Mouse (Mus musculus) C2C12 (cell line): Measurements from ENCODE around the gene Mrps18a. TPM values are rescaled to one million over a fixed set of nuclear protein-coding genes. Genes with fewer than 3 reads are reported as not detected.

Source experiments
- H3K27me3 ChIP-seq: one replicate; pipeline ENCODE4 v1.6.1; 2011; ENCODE audit not compliant: control insufficient read depth, insufficient read depth, insufficient read length
- H3K36me3 ChIP-seq: one replicate; pipeline ENCODE4 v1.6.1; 2011; ENCODE audit not compliant: control insufficient read depth, insufficient read depth
- H3K4me3 ChIP-seq: one replicate; pipeline ENCODE4 v1.5.1; 2011; ENCODE audit warnings: mild to moderate bottlenecking, control low read depth; ENCODE audit not compliant: poor library complexity, insufficient read depth, severe bottlenecking
- H3K79me2 ChIP-seq: one replicate; pipeline ENCODE4 v1.6.1; 2011; ENCODE audit not compliant: control insufficient read depth, insufficient read depth
- H3K79me3 ChIP-seq: one replicate; pipeline ENCODE4 v1.6.1; 2011; ENCODE audit warnings: low read depth, control low read depth
- H3ac ChIP-seq: one replicate; pipeline ENCODE3; 2011; ENCODE audit warnings: low read depth; ENCODE audit not compliant: control insufficient read depth, insufficient read length
- CEBPB ChIP-seq: IDR thresholded peaks from one replicate; pipeline ENCODE4 v1.6.1; 2011; ENCODE audit warnings: low read depth, mild to moderate bottlenecking, control low read depth, moderate library complexity
- CTCF ChIP-seq: IDR thresholded peaks from one replicate; pipeline ENCODE4 v1.5.1; 2011; ENCODE audit not compliant: control insufficient read depth, insufficient read depth, insufficient read length
- FOSL1 ChIP-seq: IDR thresholded peaks from one replicate; pipeline ENCODE4 v1.8.0; 2011; ENCODE audit warnings: mild to moderate bottlenecking, low read length; ENCODE audit not compliant: poor library complexity, insufficient read depth, severe bottlenecking
- MAX ChIP-seq: IDR thresholded peaks from one replicate; pipeline ENCODE4 v1.6.1; 2011; ENCODE audit warnings: mild to moderate bottlenecking, control low read depth
- MYOD1 ChIP-seq: IDR thresholded peaks from one replicate; pipeline ENCODE4 v1.6.1; 2011; ENCODE audit warnings: low read depth; ENCODE audit not compliant: control insufficient read depth, insufficient read length
- MYOG ChIP-seq: IDR thresholded peaks from one replicate; pipeline ENCODE4 v1.6.1; 2011; ENCODE audit not compliant: control insufficient read depth, insufficient read length; ENCODE audit errors: extremely low read depth
- USF1 ChIP-seq: IDR thresholded peaks from one replicate; pipeline ENCODE4 v1.6.1; 2011; ENCODE audit warnings: low read depth, mild to moderate bottlenecking, control low read depth, moderate library complexity
- polyA plus RNA-seq: library from polyadenylated mRNA; unstranded; fragments of >200 nt; fragmentation: generic; extraction: Trizol; gene quantifications from one replicate; pipeline ENCODE4 v1.2.1, GENCODE M21; 2012; ENCODE audit warnings: missing spikeins

Gene Mrps18a
- polyA plus RNA-seq, 1 experiment, result 136 TPM

- TF ChIP-seq MYOD1 (peak; percentile 25), CTCF (no peak), MYOG (no peak), USF1 (peak; percentile 24), FOSL1 (no peak), CEBPB (peak; percentile 95), MAX (peak; percentile 70)
- Histone ChIP-seq H3K79me3 (no peaks in the 10 kb centered on the region), H3K4me3 (no peak overlapping the region), H3K36me3 (no peaks in the 10 kb centered on the region), H3K79me2 (no peaks in the 10 kb centered on the region), H3K27me3 (no peaks in the 10 kb centered on the region), H3ac (no peak overlapping the region)
Observed at GRCm38 (mm10) chr17:46073730-46074301, 37.0 kb upstream of the Mrps18a start.

GRCm38 (mm10) chr17:46074398-46075115, 36.2 kb upstream of the Mrps18a start:
- Histone ChIP-seq H3K4me3 (no peak overlapping the region), H3K79me2 (no peaks in the 10 kb centered on the region), H3K79me3 (no peaks in the 10 kb centered on the region), H3K27me3 (no peaks in the 10 kb centered on the region), H3ac (no peak overlapping the region), H3K36me3 (no peaks in the 10 kb centered on the region)
- TF ChIP-seq CTCF, result no peak
- TF ChIP-seq CEBPB, result no peak
- TF ChIP-seq MYOD1, result no peak
- TF ChIP-seq FOSL1, result no peak
- TF ChIP-seq USF1, result no peak
- TF ChIP-seq MAX, result no peak
- TF ChIP-seq MYOG, result no peak

GRCm38 (mm10) chr17:46075116-46075485, 35.7 kb upstream of the Mrps18a start:
- Histone ChIP-seq H3K36me3 (no peaks in the 10 kb centered on the region), H3ac (no peak overlapping the region), H3K79me3 (no peaks in the 10 kb centered on the region), H3K79me2 (no peaks in the 10 kb centered on the region), H3K27me3 (no peaks in the 10 kb centered on the region), H3K4me3 (no peak overlapping the region)
- TF ChIP-seq CTCF (peak; percentile 60), MYOD1 (no peak), USF1 (no peak), MAX (no peak), MYOG (no peak), FOSL1 (no peak), CEBPB (peak; percentile 65)

- no peak for TF ChIP-seq MAX
- no peak for TF ChIP-seq MYOG
- no peak for TF ChIP-seq CTCF
- peak; percentile 34 for TF ChIP-seq USF1
- H3K4me3 ChIP-seq, result no peak overlapping the region
- no peaks in the 10 kb centered on the region for H3K79me3 ChIP-seq
- no peaks in the 10 kb centered on the region for H3K27me3 ChIP-seq
- no peak overlapping the region for H3ac ChIP-seq
- no peaks in the 10 kb centered on the region for H3K79me2 ChIP-seq
- H3K36me3 ChIP-seq, result no peaks in the 10 kb centered on the region
Observed at GRCm38 (mm10) chr17:46075551-46076259, 35.1 kb upstream of the Mrps18a start.

GRCm38 (mm10) chr17:46076260-46076551, 34.6 kb upstream of the Mrps18a start:
- no peaks in the 10 kb centered on the region for H3K27me3 ChIP-seq
- no peaks in the 10 kb centered on the region for H3K79me2 ChIP-seq
- no peak overlapping the region for H3ac ChIP-seq
- no peaks in the 10 kb centered on the region for H3K79me3 ChIP-seq
- H3K36me3 ChIP-seq, result no peaks in the 10 kb centered on the region
- H3K4me3 ChIP-seq, result no peak overlapping the region
- TF ChIP-seq CEBPB, result no peak
- TF ChIP-seq MYOG, result no peak
- TF ChIP-seq MAX, result no peak
- TF ChIP-seq CTCF, result no peak
- no peak for TF ChIP-seq FOSL1
- no peak for TF ChIP-seq USF1
- TF ChIP-seq MYOD1, result no peak
